Mouse (Mus musculus) layer of hippocampus, postnatal 14 days (tissue): ENCODE measurements around the gene Snx29. TPM values are rescaled to one million over a fixed set of nuclear protein-coding genes. Genes with fewer than 3 reads are reported as not detected.
"Not testable (repeated sequence)": the region's sequence is repeated elsewhere in the genome, so short reads cannot be mapped to it uniquely, and the experiment has no call there.

Experiments
- DNase-seq, 2 experiments: peaks; one replicate each; pipeline ENCODE4 v3.0.0; 2021 to 2022; ENCODE audit warnings: low spot score in 2 of 2, mixed read lengths in 1 of 2
- total RNA-seq, 2 experiments: library from RNA; stranded (reverse); gene quantifications; 2 replicates each; pipeline ENCODE4 v1.2.3; 2021

The Snx29 gene
- total RNA-seq, 2 experiments from 2014 or later: 26.9 to 33.6 TPM

DNA sequence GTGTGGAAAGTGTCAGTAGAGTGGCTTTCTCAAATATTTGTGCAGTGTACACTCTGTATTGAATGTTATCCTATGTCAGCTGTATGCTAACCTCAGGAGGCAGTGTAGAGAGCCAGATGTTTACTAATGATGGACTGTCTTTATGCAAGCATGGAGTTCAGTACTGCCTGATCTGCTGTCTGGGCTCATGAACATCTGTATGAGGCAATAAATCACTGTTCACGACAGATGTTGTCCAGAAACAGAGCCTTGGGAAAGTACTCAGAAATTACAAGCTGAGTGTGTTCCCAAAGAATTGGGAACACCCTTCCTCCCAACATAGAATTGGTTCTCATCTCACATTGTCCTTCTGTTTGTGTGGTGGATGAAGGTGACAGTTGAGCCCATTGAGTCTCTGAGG is 121.9 kb downstream of the Snx29 start:
- DNase-seq: no peak

DNA sequence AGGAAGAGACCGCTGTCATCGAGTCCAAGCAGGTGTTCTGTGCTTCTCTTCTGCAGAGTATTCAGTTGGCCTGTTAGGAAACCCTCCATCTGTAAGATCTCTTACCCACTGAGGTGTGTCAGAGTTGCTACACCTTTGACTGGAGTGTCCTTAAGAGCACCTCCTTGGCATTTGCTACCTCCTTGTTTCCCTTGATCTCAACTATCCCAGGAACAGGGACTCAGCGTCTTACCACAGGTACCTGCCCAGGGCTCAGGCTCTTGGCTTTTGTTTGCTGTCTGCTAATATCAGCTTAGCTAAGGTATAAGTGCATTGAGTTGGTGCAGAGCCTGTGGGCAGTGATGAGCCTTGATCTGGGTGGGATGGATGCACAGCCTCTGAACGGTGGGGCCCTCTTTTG is 124.3 kb downstream of the Snx29 start:
- DNase-seq: no peak

DNA sequence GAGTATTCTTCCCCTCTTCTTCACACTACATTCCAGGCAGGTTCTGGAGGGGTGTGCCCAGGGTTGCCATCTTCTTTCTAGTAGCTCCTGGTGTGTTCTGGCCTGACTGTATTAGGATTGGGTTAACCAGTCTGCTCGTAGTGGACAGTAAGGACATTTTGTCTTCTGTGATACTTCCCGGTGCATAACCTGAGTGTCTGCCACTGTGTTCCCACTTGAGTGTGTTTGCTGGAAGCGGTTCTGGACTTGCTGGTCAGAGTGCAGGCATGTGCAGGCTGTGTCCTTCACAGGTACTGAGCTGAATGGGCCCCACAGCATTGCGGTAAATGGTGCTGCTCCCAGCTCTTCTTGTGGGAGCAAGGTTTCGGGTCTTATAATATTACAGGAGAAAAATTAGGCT is 125.2 kb downstream of the Snx29 start:
- no peak for DNase-seq

DNA sequence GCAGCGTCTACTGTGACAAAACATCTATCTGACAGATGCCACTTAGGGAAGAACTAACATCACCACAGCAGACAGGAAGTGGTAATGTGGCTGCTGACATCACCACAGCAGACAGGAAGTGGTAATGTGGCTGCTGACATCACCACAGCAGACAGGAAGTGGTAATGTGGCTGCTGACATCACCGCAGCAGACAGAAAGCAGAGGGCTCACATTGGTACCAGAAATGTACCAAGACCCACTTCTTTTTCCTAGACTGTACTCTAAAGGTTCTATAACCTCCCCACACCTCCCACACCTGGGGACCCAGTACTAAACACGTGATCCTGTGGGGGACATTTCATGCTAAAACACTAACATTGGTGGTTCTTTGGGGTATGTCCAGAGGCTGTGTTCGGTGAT is 126.0 kb downstream of the Snx29 start:
- not testable (repeated sequence) for DNase-seq

DNA sequence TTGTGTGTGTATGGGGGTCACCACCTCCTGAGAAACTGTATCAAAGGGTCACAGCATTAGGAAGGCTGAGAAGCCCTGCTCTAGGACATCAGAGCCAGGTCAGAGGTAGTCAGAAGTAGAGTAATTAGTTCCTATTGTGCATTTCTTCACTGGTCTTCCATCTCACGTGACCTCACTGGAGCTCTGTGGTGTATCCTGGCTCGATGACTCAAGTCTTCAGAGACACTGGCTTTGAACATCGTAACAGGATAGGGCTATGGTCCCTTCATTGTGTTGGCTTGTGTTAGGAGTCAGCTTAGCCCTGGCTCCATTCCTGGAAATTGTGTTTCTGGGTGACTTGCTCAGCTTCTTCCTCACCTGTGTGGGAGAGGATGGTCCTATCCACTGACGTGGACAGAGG is 126.6 kb downstream of the Snx29 start:
- no peak for DNase-seq

DNA sequence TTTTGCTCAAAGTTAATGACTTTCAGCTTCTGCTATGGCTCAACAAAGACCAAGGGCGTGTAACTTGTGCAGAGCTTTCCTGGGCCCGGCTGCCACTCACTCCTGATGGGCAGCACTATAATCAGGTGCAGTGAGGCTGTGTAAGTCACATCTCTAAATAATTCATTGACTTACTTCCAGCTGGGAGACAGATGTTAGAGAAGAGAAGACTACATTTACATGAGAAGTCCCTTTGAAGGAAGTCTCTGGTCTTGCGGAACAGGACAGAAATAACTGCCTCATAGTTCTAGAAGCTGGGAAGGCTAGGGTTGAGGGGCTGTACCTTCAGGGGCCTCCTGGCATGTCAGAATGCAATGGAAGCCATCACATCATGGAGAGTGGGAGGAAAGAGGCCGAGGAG is 127.9 kb downstream of the Snx29 start:
- DNase-seq: no peak

DNA sequence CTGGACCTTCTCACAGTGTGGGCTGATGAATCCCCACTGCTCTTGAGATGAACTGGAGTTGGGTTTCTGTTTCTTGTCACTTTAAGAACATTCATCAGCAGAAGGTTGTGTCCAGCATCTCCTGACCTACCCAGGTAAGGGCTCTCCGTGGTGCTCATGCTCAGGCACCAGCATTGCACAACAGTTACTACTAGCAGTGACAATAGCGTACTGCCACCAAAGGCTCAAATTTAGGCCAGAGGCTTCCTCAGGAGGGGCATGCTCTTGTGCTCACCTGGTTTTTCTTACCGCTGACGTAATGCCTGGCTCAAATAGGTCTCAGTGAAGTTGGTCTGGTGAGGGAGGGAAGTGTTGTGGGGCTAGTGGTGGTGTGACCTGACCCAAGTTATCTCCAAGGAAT is 132.2 kb downstream of the Snx29 start:
- no peak for DNase-seq

DNA sequence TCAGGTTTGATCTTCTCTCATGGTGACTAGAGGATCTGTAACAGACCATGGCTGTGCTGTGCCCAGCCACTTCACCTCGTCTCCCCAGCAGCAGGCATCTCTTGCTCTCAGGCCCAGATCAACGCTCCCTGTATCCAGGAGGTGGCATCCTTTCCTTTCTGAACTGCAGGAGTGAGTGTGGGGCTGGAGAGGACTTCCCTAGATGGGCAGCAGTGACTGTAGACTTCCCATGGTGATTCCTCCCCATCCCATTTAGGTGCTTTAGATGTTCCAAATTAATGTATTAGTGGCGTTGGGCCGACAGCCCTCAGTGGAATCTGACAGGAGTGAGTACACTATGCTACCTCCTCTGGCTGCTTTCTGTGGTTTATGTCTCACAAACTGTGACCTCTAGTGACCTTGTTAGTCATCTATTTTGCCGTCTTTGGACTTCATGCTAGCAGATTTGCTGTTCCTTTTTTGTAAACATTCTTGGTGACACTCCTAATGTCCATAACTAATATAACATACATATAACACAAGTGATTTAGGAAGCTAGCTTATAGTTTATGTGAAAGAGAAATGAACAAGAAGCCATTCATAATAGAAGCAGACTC is 132.9 kb downstream of the Snx29 start:
- no peak for DNase-seq

DNA sequence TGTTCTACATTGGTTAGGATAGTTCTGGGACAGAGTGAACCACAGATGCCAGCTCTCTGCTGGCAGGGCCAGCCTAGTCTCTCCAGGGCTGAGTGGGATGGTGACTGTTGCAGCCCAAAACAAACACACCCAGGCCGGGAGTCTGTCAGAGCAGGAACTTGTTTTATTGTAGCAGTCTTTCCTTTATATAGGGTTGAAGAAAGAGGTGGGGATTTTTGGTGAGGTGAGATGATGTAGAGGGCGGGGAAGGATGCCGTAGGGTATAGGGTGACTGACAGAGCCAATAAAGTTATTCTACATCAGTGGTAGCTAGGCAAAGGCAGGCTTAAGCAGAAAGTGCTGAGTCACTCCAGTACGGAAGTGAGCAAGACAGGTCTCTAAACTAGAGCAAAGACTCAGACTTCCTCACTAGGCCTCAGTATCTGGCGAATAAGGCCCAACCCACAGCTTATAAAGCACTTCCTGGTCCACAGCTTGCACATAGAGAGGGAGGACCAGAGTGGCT is 133.5 kb downstream of the Snx29 start:
- DNase-seq: peak in 1 of 2 experiments; percentile 62

DNA sequence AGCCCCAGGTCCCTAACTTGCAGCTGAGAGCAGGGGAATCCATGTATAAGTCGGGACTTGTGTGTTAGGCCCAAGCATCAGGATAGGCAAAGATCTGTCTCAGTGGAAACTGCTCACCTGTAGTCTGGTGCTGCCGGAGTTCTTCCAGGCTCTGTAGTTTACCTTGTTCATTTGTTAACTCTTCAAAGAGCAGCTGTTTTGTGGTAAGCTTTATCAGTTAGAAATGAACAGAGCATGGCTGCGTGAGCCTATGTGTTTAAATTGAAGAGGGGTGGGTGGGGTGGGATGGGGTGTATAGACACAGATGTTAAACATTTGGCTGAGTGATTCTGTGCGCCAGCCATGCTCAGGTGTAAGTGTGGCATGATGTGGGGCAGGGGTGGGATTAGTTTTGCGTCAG is 134.4 kb downstream of the Snx29 start:
- DNase-seq: no peak

DNA sequence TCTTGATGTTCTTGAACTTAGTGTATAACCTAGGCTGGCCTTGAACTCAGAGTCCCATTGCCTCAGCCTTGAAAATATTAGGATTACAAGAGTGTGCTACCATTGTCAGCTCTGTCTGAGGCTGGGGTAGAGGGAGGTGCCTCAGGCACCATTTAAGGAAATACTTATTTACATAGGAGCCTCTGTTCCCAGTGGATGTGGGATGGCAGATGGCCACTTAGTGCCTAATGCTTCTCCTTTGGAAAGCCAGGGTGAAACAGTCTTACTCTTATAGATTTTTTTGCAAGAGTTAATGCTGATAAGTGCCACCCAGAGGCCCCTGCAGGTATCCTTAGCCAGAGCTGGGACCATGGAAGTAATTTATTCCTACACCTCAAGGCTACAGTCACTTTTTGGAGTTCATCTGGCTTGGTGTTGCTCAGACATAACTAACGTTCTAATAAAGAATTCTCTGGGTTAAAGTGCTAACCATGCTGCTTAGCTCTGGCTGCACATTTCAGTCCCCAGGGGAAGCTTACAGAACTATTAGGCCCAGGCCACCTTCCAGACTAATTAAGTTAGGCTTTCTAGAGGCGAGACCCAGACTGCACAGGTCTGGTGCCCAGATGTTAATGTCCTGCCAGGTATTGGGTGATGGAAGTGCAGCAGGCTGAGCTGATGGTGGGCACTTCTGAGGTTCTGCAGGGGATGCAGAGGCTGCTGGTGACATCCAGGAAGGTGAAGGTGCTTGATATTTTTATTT is 135.1 kb downstream of the Snx29 start:
- no peak for DNase-seq

DNA sequence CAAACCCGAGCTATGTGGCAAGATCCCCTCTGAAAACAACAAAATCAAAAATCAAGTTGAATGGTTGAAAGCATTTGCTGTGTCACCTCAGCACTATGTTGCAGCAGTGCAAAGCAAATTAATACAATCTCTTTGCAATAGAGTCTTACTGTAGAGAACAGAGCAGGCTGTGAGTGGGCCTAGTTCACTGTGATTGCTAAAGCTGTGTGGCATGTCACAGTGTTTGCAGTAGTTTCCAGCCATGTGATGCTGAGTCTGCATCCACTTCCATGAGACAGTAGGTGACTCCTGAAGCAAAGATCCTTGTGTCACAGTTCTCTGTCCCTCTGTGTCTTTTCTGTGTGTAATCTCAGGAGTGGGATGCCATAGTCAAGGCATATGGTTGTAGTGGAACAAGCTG is 137.5 kb downstream of the Snx29 start:
- peak in 1 of 2 experiments; percentile 47 for DNase-seq

DNA sequence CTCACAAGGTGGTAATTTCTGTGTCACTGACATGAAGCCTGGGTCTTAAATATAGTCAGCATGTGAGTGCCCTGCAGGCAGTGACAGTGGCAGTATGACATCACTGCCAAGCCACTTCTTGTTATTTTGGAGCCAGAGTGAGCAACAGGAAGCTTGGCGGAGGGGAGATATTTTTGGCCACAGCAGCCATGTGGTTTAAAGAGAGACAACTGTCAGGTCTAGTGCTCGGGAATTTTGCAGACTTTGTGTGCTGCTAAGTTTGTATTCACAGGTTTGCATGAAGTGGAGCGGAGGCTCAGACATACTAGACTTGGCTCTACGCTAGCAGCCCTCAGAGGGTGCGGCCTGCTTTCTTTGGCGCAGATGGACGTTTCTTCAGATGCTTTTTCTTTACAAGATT is 138.9 kb downstream of the Snx29 start:
- DNase-seq: peak; percentile 41 to 61

DNA sequence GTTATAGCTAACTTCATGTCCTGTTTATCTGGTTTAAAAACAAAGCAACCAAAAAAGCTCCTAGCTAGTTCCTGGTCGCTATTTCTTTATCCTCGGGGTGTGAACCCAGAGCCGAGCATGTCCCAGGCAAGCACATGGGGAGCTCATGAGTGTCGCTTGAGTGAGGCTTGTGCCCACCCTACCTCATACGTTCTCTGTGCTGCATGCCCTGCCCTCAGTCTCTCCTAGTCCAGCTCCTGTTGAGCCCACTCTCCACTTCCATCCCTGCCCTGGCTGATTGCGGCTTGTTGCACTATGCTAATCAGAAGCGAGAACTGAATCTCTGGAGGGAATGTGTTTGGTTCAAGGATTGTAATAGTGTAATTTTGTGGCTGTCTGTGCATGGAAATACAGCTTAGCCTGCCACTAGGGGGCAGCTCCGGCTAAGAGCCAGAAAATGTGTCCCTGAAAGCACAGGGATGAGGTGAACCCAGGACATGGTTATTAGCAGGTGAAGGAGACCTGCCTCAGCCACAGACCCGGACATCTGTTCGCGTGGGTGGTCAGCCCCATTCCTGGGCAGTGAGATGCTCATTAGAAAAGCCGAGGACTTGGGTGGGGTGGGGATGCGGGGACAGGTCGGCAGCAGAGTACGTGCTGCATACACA is 145.9 kb downstream of the Snx29 start:
- peak; percentile 76 to 79 for DNase-seq

DNA sequence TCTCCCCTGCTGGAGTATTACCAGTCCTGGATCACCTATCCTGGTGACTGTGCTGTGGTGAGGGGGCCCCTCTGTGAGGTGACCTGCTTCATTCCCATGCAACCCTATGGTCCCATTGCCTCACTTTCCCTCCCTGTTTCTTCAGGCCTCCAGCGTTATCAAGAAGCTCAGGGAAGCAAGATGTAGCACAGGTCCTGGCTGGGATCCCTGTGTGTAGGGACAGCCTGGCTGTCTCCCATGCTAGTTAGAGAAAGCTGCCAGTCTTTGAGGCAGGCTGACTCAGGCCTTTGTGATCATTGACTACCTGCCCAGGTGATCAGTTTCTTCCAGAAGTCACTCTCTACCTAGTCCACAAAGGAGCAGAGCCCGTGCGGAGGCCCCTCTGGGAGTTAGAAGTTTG is 146.8 kb downstream of the Snx29 start:
- no peak for DNase-seq

DNA sequence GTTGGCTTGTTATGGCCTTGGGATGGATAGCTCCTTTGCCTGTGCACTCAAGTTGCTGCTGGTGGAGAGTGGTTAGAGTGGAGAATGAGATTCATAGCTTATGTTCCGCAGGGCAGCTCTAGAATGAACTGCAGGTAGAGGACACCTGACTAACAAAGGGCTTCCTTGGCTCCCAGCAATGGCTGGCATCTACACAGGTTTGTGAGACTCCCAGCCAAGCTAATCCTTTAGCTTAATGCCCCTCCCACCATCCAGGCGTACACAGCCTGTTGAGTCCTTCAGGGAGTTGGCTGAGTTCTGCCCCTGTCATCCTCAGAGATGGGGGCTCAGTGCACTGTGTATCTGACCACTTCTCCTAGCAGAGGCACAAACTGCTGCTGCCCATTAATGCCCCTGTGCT is 148.5 kb downstream of the Snx29 start:
- no peak for DNase-seq

DNA sequence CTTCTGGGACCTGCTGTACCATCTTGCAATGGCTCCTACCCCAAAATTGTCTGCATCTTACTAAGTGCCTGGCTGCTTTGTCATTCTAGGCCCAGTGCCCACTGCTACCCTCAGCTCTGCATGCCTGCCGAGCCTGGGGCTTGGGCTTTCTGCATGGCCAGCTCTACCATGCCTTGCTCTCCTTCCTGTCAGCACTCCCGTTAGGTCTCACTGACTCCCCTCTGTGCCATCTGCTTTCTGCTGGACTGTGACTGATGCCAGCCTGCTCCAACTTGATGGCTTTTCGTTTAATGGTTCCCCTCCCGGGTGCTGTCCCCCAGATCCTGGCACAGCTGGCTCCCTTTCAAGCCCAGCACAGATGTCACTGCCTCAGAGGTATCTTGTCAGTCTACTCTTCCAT is 150.1 kb downstream of the Snx29 start:
- no peak for DNase-seq

DNA sequence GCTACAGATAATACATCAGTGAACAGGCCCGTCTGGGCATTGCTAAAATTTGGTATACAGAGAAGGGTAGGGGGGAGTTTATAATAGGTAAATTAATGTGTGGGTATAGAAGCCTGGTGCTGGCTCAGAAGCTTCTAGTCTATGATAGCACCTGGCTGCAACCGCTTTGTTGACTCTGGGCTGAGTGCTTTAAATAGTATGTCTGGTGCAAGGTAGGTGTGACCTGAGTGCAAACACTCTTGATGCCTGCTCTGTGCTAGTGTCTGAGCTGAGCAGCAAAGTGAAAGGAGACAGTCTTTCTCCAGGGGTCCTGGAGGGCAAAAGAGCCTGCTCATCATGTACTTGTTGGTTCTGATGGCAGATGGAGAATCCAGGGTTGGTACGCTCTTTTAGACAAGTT is 150.8 kb downstream of the Snx29 start:
- no peak for DNase-seq

DNA sequence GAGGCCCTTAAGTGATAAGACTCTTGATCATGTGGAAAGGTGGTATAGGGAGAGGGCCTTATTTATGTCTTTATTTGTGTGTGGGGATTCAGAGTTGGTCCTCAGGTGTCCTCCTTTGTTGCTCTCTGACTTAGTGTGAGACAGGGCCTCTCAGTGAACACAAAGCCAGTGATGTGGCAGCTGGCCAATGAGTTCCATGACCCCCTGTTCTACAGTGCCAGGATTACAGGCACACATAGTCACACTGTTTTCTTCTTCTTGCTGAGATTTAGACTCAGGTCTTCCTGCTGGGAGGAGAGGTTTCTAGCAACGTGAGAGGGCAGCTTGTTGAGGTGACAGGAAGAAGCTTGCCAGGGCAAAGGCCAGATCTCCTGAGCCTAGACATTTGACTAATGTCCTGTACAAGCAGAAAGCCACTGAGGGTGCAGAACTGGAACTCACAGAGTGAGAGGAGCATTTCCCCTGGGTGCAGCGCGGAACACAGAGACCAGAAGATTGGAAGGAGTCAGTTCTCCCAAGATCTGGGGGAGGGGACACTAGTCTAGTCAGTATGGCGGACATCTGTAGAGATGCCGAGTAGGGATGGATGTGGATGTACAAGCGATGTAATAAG is 151.3 kb downstream of the Snx29 start:
- no peak for DNase-seq

DNA sequence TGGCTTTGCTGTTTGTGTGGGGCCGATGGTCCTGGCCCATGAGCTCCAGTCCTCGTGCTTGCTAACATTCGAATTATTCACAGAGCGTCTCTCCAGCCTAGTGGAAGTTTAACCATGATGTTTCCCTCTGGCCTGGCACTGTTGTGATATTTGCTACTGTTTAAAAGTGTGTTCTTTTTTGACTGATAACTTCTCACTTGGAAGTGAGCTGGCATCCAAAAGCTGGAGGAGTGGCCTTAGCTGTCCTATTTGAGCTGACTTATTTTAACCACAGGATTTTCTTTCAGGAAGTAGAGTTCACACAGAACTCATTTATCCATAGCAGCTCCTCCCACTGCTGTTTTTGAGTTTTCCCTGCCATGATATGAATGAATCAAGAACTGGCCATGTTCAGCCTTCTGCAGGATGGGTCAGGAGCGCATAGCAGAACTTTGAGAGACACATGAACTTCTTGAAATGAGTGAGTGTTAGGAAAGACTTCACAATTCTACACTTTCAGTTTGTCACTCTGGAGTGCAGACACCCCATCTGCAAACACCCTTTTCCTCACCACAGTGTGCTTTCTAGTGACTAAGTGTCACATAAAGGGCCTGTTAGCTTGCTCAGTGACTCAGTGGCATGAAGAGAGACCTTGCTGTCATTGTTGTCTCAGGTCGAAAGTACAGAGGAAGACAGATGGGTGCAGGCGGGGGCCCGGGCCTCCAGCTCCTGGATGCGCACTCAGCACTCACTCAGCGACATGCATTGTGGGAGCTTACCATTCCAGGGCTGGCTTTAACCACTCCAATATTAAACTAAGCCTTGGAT is 152.6 kb downstream of the Snx29 start:
- no peak for DNase-seq

DNA sequence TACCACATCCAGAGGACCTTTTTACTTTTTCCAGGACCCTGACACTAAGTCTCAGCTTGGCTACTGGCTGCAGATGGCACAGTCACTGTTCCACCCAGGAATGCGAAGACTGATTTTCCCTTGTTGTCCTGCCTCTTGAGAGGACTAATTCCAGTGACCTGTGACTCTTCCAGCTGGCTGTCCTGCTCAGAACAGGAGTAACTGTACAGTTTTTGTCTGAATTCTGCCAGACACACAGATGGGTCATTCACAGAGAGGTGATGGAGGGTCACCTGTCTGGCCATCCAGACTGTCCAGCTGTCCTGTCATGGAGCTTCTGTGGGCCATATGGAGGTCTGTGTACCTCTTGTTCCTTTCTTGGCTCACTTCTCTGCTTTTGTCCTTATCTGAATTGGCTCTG is 153.6 kb downstream of the Snx29 start:
- DNase-seq: no peak
